Mouse (Mus musculus) heart, adult 2 months (tissue): ENCODE measurements at regions not wholly inside any gene's neighbourhood (a gene's known extent, or its start where the extent isn't known, plus 50 kb on each side); places are given as distances from the start of the nearest gene placed in this dataset.

ENCODE experiments used
- CTCF ChIP-seq: fragments of 200-600 bp; IDR thresholded peaks from 2 replicates; pipeline ENCODE4 v1.8.1; 2022; ENCODE audit warnings: antibody characterized with exemption, mild to moderate bottlenecking, moderate library complexity
- POLR2A ChIP-seq: fragments of 200-500 bp; IDR thresholded peaks from 2 replicates; pipeline ENCODE4 v1.6.1; 2011; ENCODE audit warnings: mild to moderate bottlenecking, low read depth, low read length, control low read depth; ENCODE audit not compliant: insufficient read depth

GRCm38 (mm10) chr1:136707394-136707793, 82.7 kb downstream of the Zfp281 start:
- no peak for TF ChIP-seq CTCF
- TF ChIP-seq POLR2A: no peak
